Mouse (Mus musculus): Measurements from ENCODE around the gene F11r.

The F11r gene

DNA sequence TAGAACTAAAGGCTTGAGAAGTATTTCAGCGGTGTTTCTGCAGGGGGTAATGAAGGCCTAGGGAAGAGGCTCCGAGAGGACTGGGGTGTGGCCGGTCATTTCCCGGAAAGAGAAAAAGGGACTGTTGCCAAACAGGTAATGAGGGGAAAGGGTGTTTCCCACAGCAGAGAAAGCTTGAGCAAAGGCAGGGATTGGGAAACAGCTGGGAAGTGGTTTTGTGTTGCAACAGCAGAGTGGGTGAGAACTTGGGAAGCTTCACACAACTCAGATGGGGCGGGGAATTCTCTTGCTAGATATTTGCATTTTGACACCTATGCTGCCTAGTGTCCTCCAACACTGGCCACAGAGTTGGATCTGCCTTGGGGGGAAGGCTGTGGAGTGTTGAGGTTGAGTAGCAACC is 15.6 kb downstream of the F11r start:
- TF ChIP-seq CTCF (conservative IDR thresholded peaks at IDR 0.05; ENCODE audit: low read length) (no peak), POU5F1 (IDR thresholded peaks at IDR 0.05; ENCODE audit: borderline replicate concordance, low read length) (no peak), NANOG (IDR thresholded peaks at IDR 0.05; ENCODE audit: borderline replicate concordance, low read length) (no peak)
- Histone ChIP-seq H3K4me3 (replicated peaks; ENCODE audit: low read length) (no peak overlapping the region), H3K36me3 (ENCODE audit: insufficient read depth, low read length) (peaks cover 6% of the 10 kb centered on the region), H3K9me3 (ENCODE audit: low read length) (no peaks in the 10 kb centered on the region), H3K27me3 (ENCODE audit: insufficient read depth, low read length) (no peaks in the 10 kb centered on the region), H3K4me1 (replicated peaks; ENCODE audit: low read depth, low read length) (peaks cover 67% of the 10 kb centered on the region)

DNA sequence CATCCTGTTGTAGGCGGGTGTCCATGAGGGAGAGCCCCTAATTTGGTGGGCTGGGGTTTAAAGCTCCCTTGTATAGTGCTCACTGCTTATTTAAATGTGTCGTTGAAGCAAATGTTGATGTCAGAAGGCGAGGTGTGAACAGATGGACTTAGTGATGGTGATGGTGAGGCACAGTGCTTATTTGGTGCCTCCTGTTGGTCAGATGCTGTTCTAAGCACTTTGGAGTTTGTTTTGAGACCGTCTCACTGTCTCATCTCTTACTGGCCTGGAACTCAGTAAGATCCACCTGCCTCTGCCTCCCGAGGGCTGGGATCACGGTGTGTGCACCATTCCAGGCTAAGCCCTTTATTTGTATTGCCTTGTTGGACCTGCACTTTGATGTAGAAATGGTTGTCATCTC is 17.6 kb downstream of the F11r start:
- no peak for TF ChIP-seq POU5F1 (IDR thresholded peaks at IDR 0.05; ENCODE audit: borderline replicate concordance, low read length)
- no peak for TF ChIP-seq NANOG (IDR thresholded peaks at IDR 0.05; ENCODE audit: borderline replicate concordance, low read length)
- no peak for TF ChIP-seq CTCF (conservative IDR thresholded peaks at IDR 0.05; ENCODE audit: low read length)

DNA sequence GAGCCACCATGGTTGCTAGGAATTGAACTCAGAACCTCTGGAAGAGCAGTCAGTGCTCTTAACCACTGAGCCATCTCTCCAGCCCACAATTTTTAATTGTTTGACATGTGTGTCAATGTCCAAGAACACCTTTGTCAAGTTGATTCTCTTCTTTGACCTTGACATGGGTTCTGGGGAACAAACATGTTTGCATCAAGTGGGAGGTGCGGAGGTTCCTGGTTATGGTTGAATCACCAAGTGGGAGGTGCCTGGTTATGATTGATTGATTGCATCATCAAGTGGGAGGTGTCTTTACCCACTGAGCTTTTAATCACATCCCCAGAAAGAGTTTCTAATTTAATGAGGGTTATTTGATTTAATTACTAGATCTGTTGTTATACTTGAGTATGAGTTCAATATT is 20.2 kb downstream of the F11r start:
- Histone ChIP-seq H3K27me3 (ENCODE audit: insufficient read depth, low read length) (no peaks in the 10 kb centered on the region), H3K36me3 (ENCODE audit: insufficient read depth, low read length) (peaks cover 30% of the 10 kb centered on the region), H3K4me1 (replicated peaks; ENCODE audit: low read depth, low read length) (peaks cover 63% of the 10 kb centered on the region), H3K9me3 (ENCODE audit: low read length) (no peaks in the 10 kb centered on the region), H3K4me3 (replicated peaks; ENCODE audit: low read length) (no peak overlapping the region)
- TF ChIP-seq CTCF (conservative IDR thresholded peaks at IDR 0.05; ENCODE audit: low read length) (no peak), NANOG (IDR thresholded peaks at IDR 0.05; ENCODE audit: borderline replicate concordance, low read length) (no peak), POU5F1 (IDR thresholded peaks at IDR 0.05; ENCODE audit: borderline replicate concordance, low read length) (no peak)

More for the DNA sequence above, 17.6 kb downstream of the F11r start:
- no peaks in the 10 kb centered on the region for H3K9me3 ChIP-seq (ENCODE audit: low read length)
- H3K36me3 ChIP-seq (ENCODE audit: insufficient read depth, low read length), result peaks cover 6% of the 10 kb centered on the region
- no peaks in the 10 kb centered on the region for H3K27me3 ChIP-seq (ENCODE audit: insufficient read depth, low read length)
- peaks cover 64% of the 10 kb centered on the region for H3K4me1 ChIP-seq (replicated peaks; ENCODE audit: low read depth, low read length)
- no peak overlapping the region for H3K4me3 ChIP-seq (replicated peaks; ENCODE audit: low read length)

DNA sequence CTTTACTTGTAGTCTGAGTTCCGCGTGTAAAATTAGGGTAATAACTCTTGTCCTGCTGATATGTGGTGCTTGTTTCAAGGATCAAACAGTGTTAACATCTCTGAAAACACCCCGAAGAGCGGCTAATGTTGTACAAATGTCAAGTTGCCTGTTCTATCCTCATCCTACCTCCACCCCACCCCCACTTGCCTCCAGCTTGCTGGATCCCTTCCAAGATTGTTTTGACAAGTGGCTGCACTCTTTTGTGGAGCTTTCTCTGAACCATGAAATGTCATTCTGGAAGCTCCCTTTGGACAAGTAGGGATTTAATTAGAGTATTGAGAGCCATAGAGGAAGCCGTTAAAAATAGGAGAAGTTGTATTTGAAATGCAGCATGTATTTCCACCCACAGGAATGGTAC is 22.5 kb downstream of the F11r start:
- Histone ChIP-seq H3K36me3 (ENCODE audit: insufficient read depth, low read length) (peaks cover 42% of the 10 kb centered on the region), H3K4me1 (replicated peaks; ENCODE audit: low read depth, low read length) (peaks cover 45% of the 10 kb centered on the region), H3K9me3 (ENCODE audit: low read length) (no peaks in the 10 kb centered on the region), H3K27me3 (ENCODE audit: insufficient read depth, low read length) (no peaks in the 10 kb centered on the region), H3K4me3 (replicated peaks; ENCODE audit: low read length) (no peak overlapping the region)
- TF ChIP-seq CTCF (conservative IDR thresholded peaks at IDR 0.05; ENCODE audit: low read length), result no peak
- TF ChIP-seq NANOG (IDR thresholded peaks at IDR 0.05; ENCODE audit: borderline replicate concordance, low read length), result no peak
- no peak for TF ChIP-seq POU5F1 (IDR thresholded peaks at IDR 0.05; ENCODE audit: borderline replicate concordance, low read length)

DNA sequence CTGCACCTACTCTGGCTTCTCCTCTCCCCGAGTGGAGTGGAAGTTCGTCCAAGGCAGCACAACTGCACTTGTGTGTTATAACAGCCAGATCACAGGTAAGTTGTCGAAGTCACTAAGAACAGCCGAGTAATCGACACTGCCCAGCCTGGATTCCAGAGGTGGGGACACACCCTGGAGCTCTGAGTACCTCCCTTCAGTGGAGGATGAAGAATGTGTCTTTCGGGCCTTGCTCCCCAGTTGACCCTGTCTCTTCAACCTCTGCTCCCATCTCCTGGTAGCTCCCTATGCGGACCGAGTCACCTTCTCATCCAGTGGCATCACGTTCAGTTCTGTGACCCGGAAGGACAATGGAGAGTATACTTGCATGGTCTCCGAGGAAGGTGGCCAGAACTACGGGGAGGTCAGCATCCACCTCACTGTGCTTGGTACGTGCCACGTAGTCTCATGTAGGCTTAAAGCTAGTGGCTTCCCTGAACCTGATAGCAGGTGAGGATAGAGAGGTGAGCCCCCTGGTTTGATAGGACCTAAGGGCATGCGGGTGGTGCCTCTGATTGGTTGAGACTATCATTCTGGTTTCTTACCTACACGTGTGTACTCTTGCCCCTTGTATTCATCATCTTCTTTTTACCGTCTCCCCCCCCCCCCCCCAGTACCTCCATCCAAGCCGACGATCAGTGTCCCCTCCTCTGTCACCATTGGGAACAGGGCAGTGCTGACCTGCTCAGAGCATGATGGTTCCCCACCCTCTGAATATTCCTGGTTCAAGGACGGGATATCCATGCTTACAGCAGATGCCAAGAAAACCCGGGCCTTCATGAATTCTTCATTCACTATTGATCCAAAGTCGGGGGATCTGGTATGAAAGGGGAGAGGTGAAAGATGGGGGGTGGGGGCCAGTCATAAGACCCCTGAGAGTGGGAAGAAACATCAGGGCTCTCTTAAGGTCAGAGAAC is 23.5 kb downstream of the F11r start:
- Histone ChIP-seq H3K9me3 (ENCODE audit: low read length) (no peaks in the 10 kb centered on the region), H3K4me3 (replicated peaks; ENCODE audit: low read length) (peak overlapping the region; percentile 37; the same call in 1 of the 2 replicates), H3K36me3 (ENCODE audit: insufficient read depth, low read length) (peaks cover 42% of the 10 kb centered on the region), H3K27me3 (ENCODE audit: insufficient read depth, low read length) (no peaks in the 10 kb centered on the region), H3K4me1 (replicated peaks; ENCODE audit: low read depth, low read length) (peaks cover 50% of the 10 kb centered on the region)
- TF ChIP-seq POU5F1 (IDR thresholded peaks at IDR 0.05; ENCODE audit: borderline replicate concordance, low read length), result no peak
- no peak for TF ChIP-seq NANOG (IDR thresholded peaks at IDR 0.05; ENCODE audit: borderline replicate concordance, low read length)
- no peak for TF ChIP-seq CTCF (conservative IDR thresholded peaks at IDR 0.05; ENCODE audit: low read length)

DNA sequence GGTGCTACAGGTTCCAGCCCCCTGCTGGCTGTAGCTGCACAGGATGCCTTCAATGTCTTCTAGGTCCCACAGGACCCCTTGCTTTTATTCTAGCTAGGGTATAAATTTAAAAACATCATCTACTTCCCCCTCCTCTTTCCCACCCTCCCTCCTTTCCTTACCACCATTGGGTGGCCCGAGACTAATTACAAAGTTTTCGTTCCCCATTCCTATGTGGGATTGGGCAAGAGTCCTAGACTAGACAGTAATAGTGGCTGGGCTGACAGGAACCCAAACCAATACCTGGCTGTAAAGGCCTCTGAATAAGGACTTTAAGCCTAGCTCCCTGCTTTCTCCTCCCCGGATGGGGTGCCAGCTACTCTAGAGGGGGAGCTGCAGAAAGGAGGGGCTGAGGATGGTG is 25.8 kb downstream of the F11r start:
- H3K4me1 ChIP-seq (replicated peaks; ENCODE audit: low read depth, low read length), result peaks cover 52% of the 10 kb centered on the region
- H3K27me3 ChIP-seq (ENCODE audit: insufficient read depth, low read length), result no peaks in the 10 kb centered on the region
- no peak for TF ChIP-seq NANOG (IDR thresholded peaks at IDR 0.05; ENCODE audit: borderline replicate concordance, low read length)
- no peak for TF ChIP-seq CTCF (conservative IDR thresholded peaks at IDR 0.05; ENCODE audit: low read length)
- TF ChIP-seq POU5F1 (IDR thresholded peaks at IDR 0.05; ENCODE audit: borderline replicate concordance, low read length), result no peak
- H3K4me3 ChIP-seq (replicated peaks; ENCODE audit: low read length), result no peak overlapping the region
- H3K36me3 ChIP-seq (ENCODE audit: insufficient read depth, low read length), result peaks cover 42% of the 10 kb centered on the region
- H3K9me3 ChIP-seq (ENCODE audit: low read length), result no peaks in the 10 kb centered on the region

DNA sequence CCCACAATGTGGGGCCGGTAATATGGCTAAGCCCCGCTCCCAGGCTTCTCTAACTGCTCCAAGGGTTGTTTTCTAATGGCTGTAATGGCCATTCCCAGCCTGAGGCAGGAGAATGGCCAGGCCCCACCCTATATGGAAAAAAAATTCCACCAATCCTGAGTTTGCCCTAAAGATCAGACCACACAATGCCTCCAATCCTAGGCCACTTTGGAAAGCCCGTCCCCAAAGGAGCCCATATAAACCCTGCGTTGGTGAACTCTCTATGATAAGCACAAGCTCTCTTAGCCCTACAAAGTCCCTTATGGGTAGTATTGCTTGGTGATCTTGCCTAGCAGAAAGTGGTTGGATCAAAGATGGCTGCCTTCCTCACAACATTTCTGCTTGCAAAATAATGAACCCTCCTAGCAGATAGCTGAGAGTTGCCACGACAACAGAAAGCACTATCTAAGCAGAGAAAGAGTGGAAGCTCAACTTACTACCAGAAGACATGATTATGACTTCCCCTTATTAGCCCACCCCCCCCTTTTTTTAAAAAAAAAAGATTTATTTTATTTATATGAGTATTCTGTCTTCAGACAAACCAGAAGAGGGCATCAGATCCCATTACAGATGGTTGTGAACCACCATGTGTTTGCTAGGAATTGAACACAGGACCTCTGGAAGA is 28.5 kb downstream of the F11r start:
- H3K36me3 ChIP-seq (ENCODE audit: insufficient read depth, low read length), result peaks cover 34% of the 10 kb centered on the region

DNA sequence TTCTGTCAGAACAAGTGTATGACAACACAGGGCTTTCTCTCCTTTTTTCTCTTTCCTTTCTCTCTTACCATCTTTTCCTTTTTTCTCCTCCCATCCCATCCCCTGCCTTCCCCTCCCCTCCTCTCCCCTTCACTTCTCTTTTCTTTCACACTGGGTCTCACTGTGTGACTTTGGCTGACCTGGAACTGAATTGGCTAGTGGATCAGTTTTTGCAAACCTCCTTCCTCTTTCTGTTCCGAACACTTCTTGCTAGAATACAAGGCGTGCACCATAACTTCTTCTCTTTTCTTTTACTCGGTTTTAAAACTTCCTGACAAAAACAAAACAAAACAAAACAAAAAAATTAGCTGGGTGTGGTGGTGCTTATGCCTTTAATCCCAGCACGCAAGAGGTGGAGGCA is 29.2 kb downstream of the F11r start:
- TF ChIP-seq NANOG (IDR thresholded peaks at IDR 0.05; ENCODE audit: borderline replicate concordance, low read length) (no peak), POU5F1 (IDR thresholded peaks at IDR 0.05; ENCODE audit: borderline replicate concordance, low read length) (no peak), CTCF (conservative IDR thresholded peaks at IDR 0.05; ENCODE audit: low read length) (no peak)
- Histone ChIP-seq H3K36me3 (ENCODE audit: insufficient read depth, low read length) (peaks cover 28% of the 10 kb centered on the region), H3K4me3 (replicated peaks; ENCODE audit: low read length) (no peak overlapping the region), H3K9me3 (ENCODE audit: low read length) (no peaks in the 10 kb centered on the region), H3K27me3 (ENCODE audit: insufficient read depth, low read length) (no peaks in the 10 kb centered on the region), H3K4me1 (replicated peaks; ENCODE audit: low read depth, low read length) (peaks cover 52% of the 10 kb centered on the region)

More for the DNA sequence above, 28.5 kb downstream of the F11r start:
- Histone ChIP-seq H3K4me3 (replicated peaks; ENCODE audit: low read length) (no peak overlapping the region), H3K4me1 (replicated peaks; ENCODE audit: low read depth, low read length) (peaks cover 52% of the 10 kb centered on the region), H3K9me3 (ENCODE audit: low read length) (no peaks in the 10 kb centered on the region), H3K27me3 (ENCODE audit: insufficient read depth, low read length) (no peaks in the 10 kb centered on the region)
- TF ChIP-seq NANOG (IDR thresholded peaks at IDR 0.05; ENCODE audit: borderline replicate concordance, low read length), result no peak
